Mouse (Mus musculus) intestine, postnatal 0 days (tissue): ENCODE results near the gene Cd3g. TPM values are rescaled to one million over a fixed set of nuclear protein-coding genes. Genes with fewer than 3 reads are reported as not detected.

ENCODE experiments used
- ATAC-seq: fragments of 200-750 bp; cut with Nextera tagmentation; 2 replicates; pipeline ENCODE4 v1.8.0; 2017; ENCODE audit warnings: mild to moderate bottlenecking, moderate TSS enrichment, moderate library complexity
- H3K27ac ChIP-seq: fragments of 300-500 bp; sonication (generic); 2 replicates; pipeline ENCODE4 v1.5.1; 2014; ENCODE audit warnings: mild to moderate bottlenecking, low read depth, low read length, moderate library complexity
- H3K27me3 ChIP-seq: fragments of 300-500 bp; sonication (generic); replicated peaks from 2 replicates; pipeline ENCODE4 v1.6.1; 2014; ENCODE audit warnings: low read length, mixed read lengths; ENCODE audit not compliant: control insufficient read depth, insufficient read depth
- H3K36me3 ChIP-seq: fragments of 300-500 bp; sonication (generic); 2 replicates; pipeline ENCODE4 v1.6.1; 2014; ENCODE audit warnings: mild to moderate bottlenecking, moderate library complexity; ENCODE audit not compliant: control insufficient read depth, insufficient read depth
- H3K4me1 ChIP-seq: fragments of 300-500 bp; sonication (generic); replicated peaks from 2 replicates; pipeline ENCODE4 v1.6.1; 2014; ENCODE audit warnings: antibody characterized with exemption, low read length, mixed read lengths; ENCODE audit not compliant: control insufficient read depth, insufficient read depth
- H3K4me2 ChIP-seq: fragments of 300-500 bp; sonication (generic); replicated peaks from 2 replicates; pipeline ENCODE4 v1.6.1; 2014; ENCODE audit warnings: low read depth, mild to moderate bottlenecking, moderate library complexity
- H3K4me3 ChIP-seq: fragments of 300-500 bp; sonication (generic); 2 replicates; pipeline ENCODE4 v1.5.1; 2014; ENCODE audit warnings: low read depth, low read length
- H3K9ac ChIP-seq: fragments of 300-500 bp; sonication (generic); 2 replicates; pipeline ENCODE4 v1.6.1; 2014; ENCODE audit warnings: mild to moderate bottlenecking, low read depth, low read length
- H3K9me3 ChIP-seq: fragments of 300-500 bp; sonication (generic); 2 replicates; pipeline ENCODE4 v1.6.1; 2016; ENCODE audit warnings: mixed run types; ENCODE audit not compliant: control insufficient read depth
- CTCF ChIP-seq: sonication (generic); IDR thresholded peaks from 2 replicates; pipeline ENCODE4 v1.5.1; 2016; ENCODE audit warnings: low read depth, mild to moderate bottlenecking, control low read depth, antibody characterized with exemption, moderate library complexity
- WGBS: fragments of 180-500 bp; shearing (Covaris S2); extraction: QIAGEN DNeasy Blood & Tissue Kit; methylation state at CpG from one replicate; pipeline ENCODE4 v1.1.7; 2014; 5-methylcytosine and 5-hydroxymethylcytosine counted together
- polyA plus RNA-seq: library from polyadenylated mRNA; unstranded; fragments of >200 nt; fragmentation: Nextera tagmentation; extraction: Ambion mirVana; gene quantifications from 2 replicates; pipeline ENCODE4 v1.2.1, GENCODE M21; 2015

Gene Cd3g
- polyA plus RNA-seq, 1 experiment from 2014 or later, result 0.61 TPM

GRCm38 (mm10) chr9:45014879-45015278 is 34.6 kb upstream of the Cd3g start:
- ATAC-seq, result no peak
- Histone ChIP-seq H3K9me3 (no peaks in the 10 kb centered on the region), H3K27ac (no peak overlapping the region), H3K4me2 (no peak overlapping the region), H3K27me3 (no peaks in the 10 kb centered on the region), H3K9ac (no peak overlapping the region), H3K36me3 (no peaks in the 10 kb centered on the region), H3K4me3 (no peak overlapping the region), H3K4me1 (no peaks in the 10 kb centered on the region)
- 48% methylated on average over 2 of the region's 2 CpGs for WGBS
- peak; percentile 22; the same call in 1 of the 2 replicates for TF ChIP-seq CTCF

GRCm38 (mm10) chr9:45011291-45011690 is 31.1 kb upstream of the Cd3g start:
- H3K9ac ChIP-seq, result no peak overlapping the region
- no peak for ATAC-seq
- no peak for TF ChIP-seq CTCF
- WGBS, result 56% methylated on average over 5 of the region's 6 CpGs
- no peaks in the 10 kb centered on the region for H3K4me1 ChIP-seq
- H3K27me3 ChIP-seq, result no peaks in the 10 kb centered on the region
- no peak overlapping the region for H3K4me2 ChIP-seq
- no peak overlapping the region for H3K27ac ChIP-seq
- no peaks in the 10 kb centered on the region for H3K36me3 ChIP-seq
- no peak overlapping the region for H3K4me3 ChIP-seq
- H3K9me3 ChIP-seq, result no peaks in the 10 kb centered on the region

- H3K27me3 ChIP-seq, result no peaks in the 10 kb centered on the region
- whole genome bisulfite sequencing, result 70% methylated on average over 4 of the region's 4 CpGs
- no peaks in the 10 kb centered on the region for H3K36me3 ChIP-seq
- no peak overlapping the region for H3K27ac ChIP-seq
- ATAC-seq, result no peak
- no peak overlapping the region for H3K4me3 ChIP-seq
- H3K9ac ChIP-seq, result no peak overlapping the region
- TF ChIP-seq CTCF, result no peak
- no peaks in the 10 kb centered on the region for H3K9me3 ChIP-seq
- H3K4me2 ChIP-seq, result no peak overlapping the region
- no peaks in the 10 kb centered on the region for H3K4me1 ChIP-seq
Measured at GRCm38 (mm10) chr9:45010461-45010860, 30.2 kb upstream of the Cd3g start.

- 87% methylated on average over 19 of the region's 19 CpGs for WGBS
- Histone ChIP-seq H3K27me3 (no peaks in the 10 kb centered on the region), H3K4me3 (no peak within 1 kb of the TSS), H3K9ac (no peak within 1 kb of the TSS), H3K36me3 (no peaks in the 10 kb centered on the region), H3K9me3 (no peaks in the 10 kb centered on the region), H3K4me2 (no peak within 1 kb of the TSS), H3K4me1 (no peaks in the 10 kb centered on the region), H3K27ac (no peak within 1 kb of the TSS)
- no peak for TF ChIP-seq CTCF
- no peak for ATAC-seq
Measured at GRCm38 (mm10) chr9:45009180-45010078, 29.2 kb upstream of the Cd3g start, which contains the start of gene Cd3e. TSS of gene Cd3e (minus strand) at chr9:45009627.

- H3K27me3 ChIP-seq, result no peaks in the 10 kb centered on the region
- H3K27ac ChIP-seq, result no peak overlapping the region
- H3K9ac ChIP-seq, result no peak overlapping the region
- H3K36me3 ChIP-seq, result no peaks in the 10 kb centered on the region
- no peak for ATAC-seq
- H3K4me3 ChIP-seq, result no peak overlapping the region
- no peak overlapping the region for H3K4me2 ChIP-seq
- H3K9me3 ChIP-seq, result no peaks in the 10 kb centered on the region
- no peak for TF ChIP-seq CTCF
- H3K4me1 ChIP-seq, result no peaks in the 10 kb centered on the region
- 82% methylated on average over 4 of the region's 4 CpGs for WGBS
Measured at GRCm38 (mm10) chr9:45008342-45008741, 28.1 kb upstream of the Cd3g start.

GRCm38 (mm10) chr9:45007404-45007803 is 27.2 kb upstream of the Cd3g start:
- no peak overlapping the region for H3K4me3 ChIP-seq

More at GRCm38 (mm10) chr9:45007404-45007803, 27.2 kb upstream of the Cd3g start:
- no peaks in the 10 kb centered on the region for H3K9me3 ChIP-seq
- ATAC-seq, result no peak
- TF ChIP-seq CTCF, result no peak
- 67% methylated on average over 12 of the region's 12 CpGs for WGBS
- H3K36me3 ChIP-seq, result no peaks in the 10 kb centered on the region
- H3K27ac ChIP-seq, result no peak overlapping the region
- no peaks in the 10 kb centered on the region for H3K4me1 ChIP-seq
- H3K27me3 ChIP-seq, result no peaks in the 10 kb centered on the region
- H3K9ac ChIP-seq, result no peak overlapping the region
- no peak overlapping the region for H3K4me2 ChIP-seq
